Mouse (Mus musculus) right cerebral cortex, postnatal 25 days (tissue): ENCODE measurements around the gene Espl1.

Experiments
- DNase-seq: peaks from one replicate; pipeline ENCODE4 v3.0.0; 2022

Espl1 gene

DNA sequence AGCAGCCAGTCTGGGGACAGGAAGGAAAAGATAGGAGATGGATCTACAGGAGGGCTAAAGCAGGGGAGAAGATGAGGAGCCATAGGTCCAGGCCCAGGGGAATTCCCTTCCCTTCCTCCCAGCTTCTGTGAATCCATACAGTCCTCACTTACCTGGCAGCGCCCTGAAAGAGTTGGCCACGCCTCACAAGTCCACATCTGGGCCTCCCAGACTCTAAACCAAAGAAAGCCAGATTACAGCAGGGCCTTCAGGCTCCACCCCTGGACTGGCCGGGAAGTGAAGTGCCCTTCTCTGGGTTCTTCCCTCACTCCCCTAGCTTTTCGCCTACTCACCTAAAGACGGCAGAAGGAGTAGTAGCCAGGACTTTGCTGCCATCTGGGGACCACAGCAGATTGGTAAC is 43.5 kb downstream of the Espl1 start:
- DNase-seq, result no peak

GRCm38 (mm10) chr15:102341580-102341979 is 45.5 kb downstream of the Espl1 start:
- DNase-seq, result no peak

GRCm38 (mm10) chr15:102344490-102344889 is 48.4 kb downstream of the Espl1 start:
- DNase-seq, result no peak

GRCm38 (mm10) chr15:102346444-102346843 is 50.4 kb downstream of the Espl1 start:
- no peak for DNase-seq

DNA sequence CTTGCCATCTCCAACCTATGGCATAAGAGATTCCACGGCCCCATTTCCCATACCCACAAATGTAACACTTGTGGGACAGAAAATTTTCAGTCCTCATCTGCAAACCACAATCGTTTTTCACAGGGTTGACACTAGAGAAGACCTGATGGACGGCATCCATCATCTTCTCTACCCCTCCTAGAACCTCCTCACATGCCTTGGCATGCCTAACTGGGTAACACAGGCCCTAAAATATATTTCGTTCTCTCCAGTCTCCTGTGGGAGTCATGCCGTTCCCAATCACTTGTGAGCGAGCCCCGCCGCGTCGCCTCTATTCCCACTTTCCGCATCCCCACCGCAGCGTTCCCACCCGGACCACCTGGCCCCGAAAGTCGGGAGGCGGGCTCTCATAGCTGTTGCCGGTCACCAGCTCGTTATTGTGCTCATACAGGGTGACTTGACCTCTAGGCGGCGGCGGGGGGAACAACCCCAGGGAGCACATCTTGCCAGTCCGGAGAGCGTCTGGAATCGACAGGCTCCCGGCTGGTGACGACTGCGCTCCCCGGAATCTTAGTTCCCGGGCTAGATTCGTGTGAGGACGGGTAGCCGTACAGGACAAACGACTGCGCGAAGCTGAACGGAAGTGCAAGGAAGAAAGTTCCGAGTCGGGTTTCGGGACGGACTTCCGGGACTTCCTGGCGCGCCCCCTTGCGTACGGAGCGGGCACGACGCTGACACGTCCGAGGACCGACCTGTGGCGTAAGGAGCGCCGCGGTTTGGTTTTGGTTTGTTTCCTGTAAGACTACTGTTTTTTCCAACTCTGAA is 54.3 kb downstream of the Espl1 start, which contains the start of gene Aaas:
TSS of gene Aaas (minus strand) at position 634 of the 804 bp plus-strand sequence.
- peak; percentile 90 for DNase-seq

GRCm38 (mm10) chr15:102350942-102351291 is 54.9 kb downstream of the Espl1 start:
- DNase-seq, result no peak

DNA sequence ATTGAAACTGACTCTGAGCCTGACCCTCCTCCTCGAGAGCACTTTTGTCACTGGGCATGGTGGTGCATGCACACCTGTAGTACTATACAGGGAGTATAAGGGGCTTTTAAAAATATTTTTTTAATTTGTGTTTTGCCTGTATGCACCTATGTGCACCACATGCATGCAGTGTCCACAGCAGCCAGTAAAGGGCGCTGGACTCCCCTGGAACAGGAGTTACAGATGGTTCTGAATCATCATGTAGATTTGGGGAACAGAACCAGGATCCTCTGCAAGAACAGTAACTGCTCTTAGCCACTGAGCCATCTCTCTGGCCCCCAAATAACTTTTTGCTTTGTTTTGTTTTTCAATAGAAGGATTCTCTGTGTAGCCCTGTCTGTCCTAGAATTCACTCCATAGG is 56.1 kb downstream of the Espl1 start:
- DNase-seq, result no peak

DNA sequence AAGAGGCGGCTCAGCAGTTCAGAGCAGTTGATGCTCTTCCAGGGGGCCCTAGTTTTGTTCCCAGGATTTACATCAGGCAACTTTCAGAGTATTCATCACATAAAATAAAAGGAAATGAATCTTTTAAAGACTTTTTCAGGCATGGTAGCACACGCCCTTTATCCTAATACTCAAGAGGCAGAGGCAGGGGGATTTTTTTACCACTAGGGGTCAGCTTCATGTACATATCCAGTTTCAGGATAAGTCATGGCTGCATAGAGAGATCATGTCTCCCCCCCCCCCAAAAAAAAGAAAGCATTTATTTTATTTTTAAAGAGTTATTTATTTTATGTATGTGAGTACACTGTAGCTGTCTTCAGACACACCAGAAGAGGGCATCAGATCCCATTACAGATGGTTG is 57.9 kb downstream of the Espl1 start:
- no peak for DNase-seq

DNA sequence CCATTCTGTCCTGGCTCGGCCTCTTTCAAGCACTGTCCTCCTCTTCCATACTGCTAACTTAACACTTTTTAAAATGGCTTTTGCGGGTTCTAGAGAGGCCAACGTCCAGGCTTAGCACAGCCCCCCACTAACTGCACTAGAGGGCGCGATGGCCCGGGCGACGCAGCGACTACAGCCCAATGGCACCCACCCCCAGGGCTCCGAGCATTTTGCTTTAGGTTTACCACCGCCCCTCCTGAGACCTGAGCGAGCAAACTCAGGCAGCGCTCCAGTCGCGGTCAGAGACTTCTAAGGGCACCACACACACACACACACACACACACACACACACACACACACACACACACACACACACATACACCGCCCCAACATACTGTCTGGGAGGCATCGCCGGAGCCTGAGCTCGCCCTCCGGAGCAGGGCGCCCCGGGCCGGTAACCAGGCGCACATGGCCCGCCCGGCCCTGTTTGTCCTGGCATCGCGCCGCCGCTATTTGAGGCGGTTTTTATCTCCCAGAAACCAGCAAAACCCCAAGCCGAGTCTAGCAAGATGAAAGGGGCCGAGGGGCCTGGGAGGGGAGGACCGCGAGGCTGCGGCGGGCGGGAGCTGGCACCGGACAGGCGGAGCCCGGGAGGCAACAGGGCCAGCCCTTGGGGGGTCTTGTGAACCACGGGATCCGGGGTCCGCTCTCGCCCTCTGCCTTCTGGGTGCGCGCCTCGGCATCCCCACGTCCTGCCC is 59.2 kb downstream of the Espl1 start:
- DNase-seq, result no peak

DNA sequence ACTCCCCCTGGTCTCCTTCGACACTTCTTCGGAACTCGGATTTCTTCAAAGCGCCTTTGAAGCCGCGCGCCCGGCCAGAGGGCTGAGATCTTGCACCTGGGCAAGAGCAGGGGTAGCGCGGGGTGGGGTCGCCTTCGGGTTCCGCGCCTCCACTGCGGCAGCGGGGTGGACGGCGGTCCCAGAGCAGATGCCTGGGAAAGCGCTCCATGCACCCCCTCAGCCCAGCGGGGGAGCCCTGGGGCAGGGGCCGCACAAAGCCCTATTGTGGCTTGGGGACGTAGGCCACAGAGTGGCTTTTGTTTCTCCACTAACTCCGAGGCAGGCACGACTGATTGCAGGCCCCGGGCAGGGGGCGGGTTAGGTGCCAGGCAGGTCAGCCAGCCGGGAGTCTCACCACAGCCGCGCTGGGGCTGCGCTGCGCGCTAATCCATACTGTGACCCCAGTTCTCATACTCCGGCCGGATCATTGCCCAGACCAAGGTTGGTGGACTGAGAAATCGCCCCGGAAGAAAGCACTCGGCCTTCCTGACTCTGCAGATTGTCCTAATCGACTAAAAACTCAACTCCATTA is 59.9 kb downstream of the Espl1 start:
- no peak for DNase-seq

DNA sequence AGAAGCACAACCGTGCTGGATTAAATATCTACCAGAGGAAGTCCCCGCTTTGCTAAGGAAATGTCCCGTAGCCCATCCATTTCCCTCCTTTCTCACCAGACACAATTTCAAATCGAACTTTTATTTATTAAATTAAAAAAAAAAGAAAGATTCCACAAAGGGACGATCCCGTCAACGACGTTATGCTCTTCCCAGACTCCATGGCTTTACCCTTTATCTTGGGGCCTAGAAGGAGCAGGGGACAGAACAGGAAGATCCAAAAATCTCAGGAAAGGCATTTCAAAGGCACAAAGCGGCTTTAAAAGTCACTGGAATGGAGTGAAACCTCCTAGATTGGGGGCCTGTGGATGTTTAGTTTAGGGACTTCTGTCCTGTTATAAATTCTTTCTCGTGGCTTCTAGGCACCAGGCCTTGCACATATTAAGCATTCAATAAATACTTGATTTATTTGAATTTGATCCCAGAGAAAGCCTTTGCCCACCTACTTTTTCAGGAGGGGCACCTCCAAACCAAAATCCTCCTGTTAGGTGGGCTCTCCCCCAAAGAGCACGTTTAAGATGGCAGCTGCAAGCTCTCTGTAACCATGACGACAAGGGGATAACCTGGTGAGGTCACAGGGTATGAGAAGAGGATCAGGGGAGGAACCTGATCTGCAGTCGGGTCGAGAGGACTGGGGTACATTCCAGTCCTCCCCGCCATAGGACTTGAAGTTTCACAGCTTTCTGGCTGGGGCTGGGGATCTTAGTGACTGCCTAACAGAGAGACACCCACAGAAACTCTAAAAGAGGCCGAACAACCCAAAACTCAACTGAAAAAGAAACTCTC is 60.6 kb downstream of the Espl1 start:
- DNase-seq, result no peak

- no peak for DNase-seq
Measured at GRCm38 (mm10) chr15:102358126-102358525, 62.1 kb downstream of the Espl1 start.

GRCm38 (mm10) chr15:102358834-102359233 is 62.8 kb downstream of the Espl1 start:
- no peak for DNase-seq

- no peak for DNase-seq
Measured at GRCm38 (mm10) chr15:102362648-102363047, 66.6 kb downstream of the Espl1 start.

DNA sequence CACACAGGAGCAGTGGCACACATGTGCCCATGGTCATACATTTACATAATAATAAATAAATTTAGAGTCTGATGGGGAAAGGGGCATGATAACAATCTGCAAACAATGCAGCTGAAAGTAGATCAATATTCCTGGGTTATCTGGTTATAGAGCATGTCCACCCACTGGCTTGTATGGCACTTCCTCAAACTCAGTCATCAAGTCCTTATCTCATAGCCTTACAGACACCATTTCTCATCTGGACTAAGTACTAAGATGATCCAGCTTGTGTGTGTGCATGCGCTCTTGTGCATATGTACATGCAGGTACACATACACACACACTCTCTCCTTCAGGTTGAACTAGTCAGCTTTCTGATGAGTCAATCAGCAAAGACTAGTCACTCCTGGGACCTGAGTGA is 68.6 kb downstream of the Espl1 start:
- DNase-seq, result no peak

- no peak for DNase-seq
Measured at GRCm38 (mm10) chr15:102366238-102366637, 70.2 kb downstream of the Espl1 start.

DNA sequence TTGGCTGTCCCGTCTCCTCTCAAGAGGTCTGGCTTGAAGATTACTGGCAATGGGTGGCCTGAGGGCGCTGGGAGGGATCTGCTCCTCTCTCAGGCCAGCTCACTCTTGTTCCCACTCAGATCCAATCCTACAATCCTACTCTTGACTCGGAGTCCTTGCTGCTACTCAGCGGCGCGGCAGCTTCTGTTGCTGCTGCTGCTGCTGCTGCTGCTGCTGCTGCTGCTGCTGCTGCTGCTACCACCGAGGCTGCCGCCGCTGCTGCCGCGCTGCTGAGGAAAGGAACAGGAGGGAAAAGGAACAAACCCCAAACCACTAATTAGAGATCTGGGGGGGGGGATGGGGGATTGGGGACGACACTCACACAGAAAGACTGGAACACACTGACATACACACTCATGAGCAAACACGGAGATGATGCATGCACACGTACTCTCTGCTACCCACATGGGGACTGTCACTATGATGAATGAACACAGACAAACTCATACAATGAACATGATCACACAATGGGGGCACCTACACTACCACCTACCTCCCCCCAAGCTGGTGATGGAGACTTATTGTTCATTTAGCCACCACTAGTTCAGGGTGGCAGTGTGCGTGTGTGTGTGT is 70.8 kb downstream of the Espl1 start, which contains the start of gene Sp7:
TSS of gene Sp7 (minus strand) at position 450 of the 612 bp plus-strand sequence.
- DNase-seq, result no peak

GRCm38 (mm10) chr15:102369972-102370371 is 73.9 kb downstream of the Espl1 start:
- no peak for DNase-seq

DNA sequence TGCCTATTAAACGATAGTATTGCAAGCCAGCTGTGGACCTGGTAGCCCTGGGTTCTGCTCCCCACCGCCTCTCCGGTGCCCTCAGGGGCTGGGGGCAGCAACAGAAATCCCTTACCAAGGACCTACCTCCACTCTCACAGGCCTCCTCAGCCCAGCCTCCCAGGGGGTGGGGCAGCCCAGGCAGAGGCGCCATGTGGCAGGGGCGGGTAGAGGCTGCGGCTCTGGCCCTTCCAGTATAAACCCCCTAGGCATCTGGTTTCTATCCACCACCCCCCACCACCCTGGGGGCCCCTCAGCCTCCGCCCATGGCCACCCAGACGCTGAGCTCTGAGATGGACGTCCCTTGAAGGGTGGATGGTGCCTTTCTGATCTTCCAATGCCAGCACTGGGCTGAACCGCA is 74.7 kb downstream of the Espl1 start:
- DNase-seq, result no peak
